Mouse (Mus musculus) liver, adult 2 months (tissue): Measurements from ENCODE around the gene Gcgr.

Experiments
- CTCF ChIP-seq: fragments of 200-500 bp; IDR thresholded peaks from 2 replicates; pipeline ENCODE4 v1.5.1; 2011; ENCODE audit warnings: low read depth, low read length, control low read depth
- POLR2A ChIP-seq: fragments of 200-500 bp; IDR thresholded peaks from 2 replicates; pipeline ENCODE4 v1.6.1; 2011; ENCODE audit warnings: low read length, control low read depth; ENCODE audit not compliant: insufficient read depth; ENCODE audit errors: extremely low read depth

GRCm38 (mm10) chr11:120548214-120548613 lies 17.7 kb downstream of the Gcgr start:
- TF ChIP-seq POLR2A = no peak
- TF ChIP-seq CTCF = no peak
